Mouse (Mus musculus): ENCODE data around the gene Aen.
A peak's percentile ranks its signal among the peaks of the same experiment; 100 is the strongest.

Gene Aen

GRCm38 (mm10) chr7:78895021-78895652, 517 bp upstream of the Aen start:
- DNase-seq = peak; percentile 43

GRCm38 (mm10) chr7:78897567-78897966, 1.9 kb downstream of the Aen start:
- DNase-seq = no peak

GRCm38 (mm10) chr7:78903174-78903870, 7.7 kb downstream of the Aen start:
- DNase-seq = no peak

GRCm38 (mm10) chr7:78904175-78904574, 8.5 kb downstream of the Aen start:
- no peak for DNase-seq

- DNase-seq = no peak
Measured at GRCm38 (mm10) chr7:78909026-78909425, 13.4 kb downstream of the Aen start.

GRCm38 (mm10) chr7:78910336-78911098, 14.9 kb downstream of the Aen start:
- DNase-seq = no peak

- no peak for DNase-seq
Measured at GRCm38 (mm10) chr7:78911209-78911608, 15.6 kb downstream of the Aen start.

GRCm38 (mm10) chr7:78912253-78912973, 16.8 kb downstream of the Aen start:
- peak; percentile 55 for DNase-seq

- no peak for DNase-seq
Measured at GRCm38 (mm10) chr7:78912974-78913474, 17.4 kb downstream of the Aen start, which contains the start of gene Isg20. Gene Isg20 (plus strand): TSS chr7:78913424.

GRCm38 (mm10) chr7:78913649-78914544, 18.2 kb downstream of the Aen start:
- peak; percentile 85 for DNase-seq

GRCm38 (mm10) chr7:78914545-78914845, 18.8 kb downstream of the Aen start:
- DNase-seq = no peak

GRCm38 (mm10) chr7:78914896-78915510, 19.3 kb downstream of the Aen start:
- no peak for DNase-seq

GRCm38 (mm10) chr7:78918686-78919085, 23.0 kb downstream of the Aen start:
- no peak for DNase-seq

GRCm38 (mm10) chr7:78922506-78922905, 26.9 kb downstream of the Aen start:
- DNase-seq = no peak

GRCm38 (mm10) chr7:78924300-78924699, 28.6 kb downstream of the Aen start:
- DNase-seq = peak; percentile 62

- no peak for DNase-seq
Measured at GRCm38 (mm10) chr7:78924796-78925195, 29.1 kb downstream of the Aen start.

GRCm38 (mm10) chr7:78925680-78926079, 30.0 kb downstream of the Aen start:
- DNase-seq = no peak

GRCm38 (mm10) chr7:78926156-78926555, 30.5 kb downstream of the Aen start:
- no peak for DNase-seq

- no peak for DNase-seq
Measured at GRCm38 (mm10) chr7:78927266-78927665, 31.6 kb downstream of the Aen start.

- DNase-seq = no peak
Measured at GRCm38 (mm10) chr7:78938957-78939602, 43.4 kb downstream of the Aen start.

- DNase-seq = no peak
Measured at GRCm38 (mm10) chr7:78940971-78941370, 45.3 kb downstream of the Aen start.

All from liver (tissue).